Mouse (Mus musculus): ENCODE results near the gene Pxk. TPM values are rescaled to one million over a fixed set of nuclear protein-coding genes. Genes with fewer than 3 reads are reported as not detected.
"Not testable (repeated sequence)": the region's sequence is repeated elsewhere in the genome, so short reads cannot be mapped to it uniquely, and the experiment has no call there.

The Pxk gene
- total RNA-seq, 2 experiments from 2014 or later = 30.0 to 34.1 TPM

- peak; percentile 81 for ATAC-seq (replicated peaks; ENCODE audit: poor library complexity, severe bottlenecking)
Measured at GRCm38 (mm10) chr14:8099561-8100021, 1.6 kb downstream of the Pxk start.

DNA sequence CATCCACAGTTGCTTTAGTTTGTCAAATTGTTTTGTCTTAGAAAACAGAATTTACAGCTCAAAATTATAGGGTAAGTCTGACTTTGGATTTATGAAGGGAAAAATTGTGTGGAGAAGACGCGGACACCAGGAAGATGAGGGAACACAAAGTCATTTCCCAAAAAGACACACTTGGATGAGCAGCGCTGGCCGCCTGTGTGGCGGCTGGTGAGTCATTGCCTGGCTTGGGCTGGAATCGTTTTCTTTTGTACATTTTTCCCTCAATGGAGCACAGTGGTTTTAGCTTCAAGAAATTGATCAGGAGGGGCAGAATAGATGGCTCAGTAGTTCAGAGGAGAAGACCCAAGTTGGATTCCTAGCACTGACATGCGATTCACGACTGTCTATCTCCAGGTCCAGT, 3.9 kb downstream of the Pxk start:
- ATAC-seq (replicated peaks; ENCODE audit: poor library complexity, severe bottlenecking) = no peak

- no peak for ATAC-seq (replicated peaks; ENCODE audit: poor library complexity, severe bottlenecking)
Measured at GRCm38 (mm10) chr14:8102676-8103075, 4.7 kb downstream of the Pxk start.

GRCm38 (mm10) chr14:8108047-8108446, 10.0 kb downstream of the Pxk start:
- no peak for ATAC-seq (replicated peaks; ENCODE audit: poor library complexity, severe bottlenecking)

- ATAC-seq (replicated peaks; ENCODE audit: poor library complexity, severe bottlenecking) = no peak
Measured at GRCm38 (mm10) chr14:8108976-8109375, 11.0 kb downstream of the Pxk start.

DNA sequence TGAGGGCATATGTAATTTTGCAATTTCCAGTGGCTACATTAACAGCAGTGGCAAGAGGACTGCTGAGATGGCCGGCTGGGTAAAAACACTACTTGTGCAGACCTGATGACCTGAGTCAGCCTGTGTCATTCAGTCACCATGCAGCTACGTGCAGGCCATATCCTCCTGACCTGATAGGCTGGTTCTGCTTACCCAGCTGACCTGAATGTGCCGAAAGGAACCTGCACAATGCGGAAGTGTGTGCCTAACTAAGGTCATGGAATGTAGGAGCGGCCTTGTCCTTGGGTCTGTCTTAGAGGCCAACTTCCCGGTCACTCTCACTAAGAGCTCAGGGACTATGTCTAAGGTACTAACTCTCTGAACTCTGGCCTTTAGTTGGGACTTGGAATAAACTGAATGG, 13.5 kb downstream of the Pxk start:
- ATAC-seq (replicated peaks; ENCODE audit: poor library complexity, severe bottlenecking) = no peak

DNA sequence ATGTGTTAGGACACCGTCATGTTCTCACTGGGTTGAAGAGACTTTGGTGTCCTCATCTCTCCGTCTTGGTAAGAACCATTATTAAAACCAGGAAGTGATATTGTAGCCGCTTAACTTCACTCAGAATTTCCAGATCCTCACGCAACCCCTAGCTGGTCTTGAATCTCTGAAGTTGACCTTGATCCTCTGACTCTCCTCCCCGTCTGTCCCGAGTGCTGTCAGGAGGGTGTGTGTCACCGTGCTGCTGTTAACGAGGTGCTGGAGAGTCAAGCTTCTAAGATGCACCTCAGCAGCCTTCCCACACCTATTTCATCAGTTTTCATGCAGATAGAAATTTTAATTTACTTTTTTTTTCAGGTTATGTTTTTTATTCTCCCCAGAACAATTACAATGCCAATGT, 14.0 kb downstream of the Pxk start:
- no peak for ATAC-seq (replicated peaks; ENCODE audit: poor library complexity, severe bottlenecking)

- no peak for ATAC-seq (replicated peaks; ENCODE audit: poor library complexity, severe bottlenecking)
Measured at GRCm38 (mm10) chr14:8113616-8114015, 15.6 kb downstream of the Pxk start.

DNA sequence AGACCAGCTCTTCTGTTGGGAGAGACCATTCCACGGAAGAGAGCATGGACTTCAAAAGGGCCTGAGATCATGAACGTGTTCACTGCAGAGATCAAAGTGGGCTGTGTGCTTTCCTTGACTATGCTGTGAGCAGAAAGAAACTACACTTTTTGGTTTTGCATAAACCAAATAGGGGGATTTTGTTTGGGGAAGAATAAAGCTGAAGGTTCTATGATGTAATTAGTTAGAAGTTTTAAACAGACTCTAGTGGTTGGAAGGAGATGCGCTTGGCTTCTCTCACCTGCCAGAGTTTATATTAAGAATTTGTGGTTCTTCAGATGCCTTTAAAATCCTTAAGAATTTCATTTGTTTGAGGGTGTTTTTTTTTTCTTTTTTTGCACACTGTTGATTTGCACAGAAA, 16.3 kb downstream of the Pxk start:
- no peak for ATAC-seq (replicated peaks; ENCODE audit: poor library complexity, severe bottlenecking)

GRCm38 (mm10) chr14:8114756-8115155, 16.7 kb downstream of the Pxk start:
- ATAC-seq (replicated peaks; ENCODE audit: poor library complexity, severe bottlenecking) = no peak

GRCm38 (mm10) chr14:8115772-8116171, 17.8 kb downstream of the Pxk start:
- no peak for ATAC-seq (replicated peaks; ENCODE audit: poor library complexity, severe bottlenecking)

- no peak for ATAC-seq (replicated peaks; ENCODE audit: poor library complexity, severe bottlenecking)
Measured at GRCm38 (mm10) chr14:8117371-8117770, 19.4 kb downstream of the Pxk start.

DNA sequence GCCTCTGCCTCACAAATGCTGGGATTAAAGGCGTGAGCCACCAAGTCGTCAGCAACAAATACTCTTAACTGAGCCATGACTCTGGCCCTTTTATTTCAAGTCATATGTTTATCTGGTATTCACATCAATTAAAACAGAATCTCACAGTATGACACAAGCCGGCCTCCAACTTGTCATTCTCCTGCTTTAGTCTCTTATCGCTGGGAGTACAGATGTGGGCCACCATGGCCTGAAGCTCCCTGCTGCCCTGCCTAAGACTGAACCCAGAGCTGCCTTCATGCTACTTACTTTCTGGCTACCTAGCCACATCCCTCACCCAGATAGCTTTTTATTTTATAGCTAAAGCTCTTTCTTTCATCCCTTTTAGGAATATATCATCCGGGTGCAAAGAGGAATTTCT, 21.4 kb downstream of the Pxk start:
- no peak for ATAC-seq (replicated peaks; ENCODE audit: poor library complexity, severe bottlenecking)

DNA sequence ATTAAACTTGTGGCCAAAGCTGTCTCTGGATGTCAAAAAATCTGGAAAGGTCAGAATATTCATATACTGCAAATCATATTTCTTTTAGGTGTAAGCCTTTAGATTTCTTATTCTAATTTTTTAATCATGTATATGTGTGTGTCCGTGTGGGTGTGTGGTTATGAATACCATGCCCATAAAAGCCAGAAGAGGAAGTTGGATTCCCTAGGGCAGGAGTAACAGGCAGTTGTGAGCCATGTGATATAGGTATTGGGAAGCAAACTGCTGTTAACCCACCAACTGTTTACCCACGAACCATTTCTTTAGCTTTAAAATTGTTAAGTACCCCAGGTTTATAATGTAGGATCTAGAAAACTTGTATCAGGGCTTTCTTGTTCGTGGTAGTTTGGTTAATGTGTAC, 21.9 kb downstream of the Pxk start:
- peak; percentile 71 for ATAC-seq (replicated peaks; ENCODE audit: poor library complexity, severe bottlenecking)

DNA sequence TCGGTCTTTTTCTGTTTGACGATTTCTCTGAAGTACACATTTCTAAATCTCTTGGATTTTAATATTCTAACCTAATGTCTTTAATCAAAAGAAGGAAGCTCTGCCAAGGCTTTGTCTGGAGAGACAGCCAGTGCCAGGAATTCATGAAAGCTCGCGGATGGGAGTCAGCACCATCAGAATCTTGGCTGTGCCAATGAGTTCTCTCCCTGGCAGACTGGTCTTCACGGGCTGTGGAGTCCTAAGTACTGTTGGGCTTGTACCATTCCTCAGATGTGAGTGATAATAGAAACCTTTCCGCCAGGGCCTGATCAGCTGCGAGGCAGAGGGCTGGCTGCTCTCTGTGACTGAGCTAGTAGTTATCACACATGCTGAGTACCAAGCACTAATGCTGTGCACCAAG, 25.1 kb downstream of the Pxk start:
- no peak for ATAC-seq (replicated peaks; ENCODE audit: poor library complexity, severe bottlenecking)

GRCm38 (mm10) chr14:8123611-8124010, 25.6 kb downstream of the Pxk start:
- not testable (repeated sequence) for ATAC-seq (replicated peaks; ENCODE audit: poor library complexity, severe bottlenecking)

DNA sequence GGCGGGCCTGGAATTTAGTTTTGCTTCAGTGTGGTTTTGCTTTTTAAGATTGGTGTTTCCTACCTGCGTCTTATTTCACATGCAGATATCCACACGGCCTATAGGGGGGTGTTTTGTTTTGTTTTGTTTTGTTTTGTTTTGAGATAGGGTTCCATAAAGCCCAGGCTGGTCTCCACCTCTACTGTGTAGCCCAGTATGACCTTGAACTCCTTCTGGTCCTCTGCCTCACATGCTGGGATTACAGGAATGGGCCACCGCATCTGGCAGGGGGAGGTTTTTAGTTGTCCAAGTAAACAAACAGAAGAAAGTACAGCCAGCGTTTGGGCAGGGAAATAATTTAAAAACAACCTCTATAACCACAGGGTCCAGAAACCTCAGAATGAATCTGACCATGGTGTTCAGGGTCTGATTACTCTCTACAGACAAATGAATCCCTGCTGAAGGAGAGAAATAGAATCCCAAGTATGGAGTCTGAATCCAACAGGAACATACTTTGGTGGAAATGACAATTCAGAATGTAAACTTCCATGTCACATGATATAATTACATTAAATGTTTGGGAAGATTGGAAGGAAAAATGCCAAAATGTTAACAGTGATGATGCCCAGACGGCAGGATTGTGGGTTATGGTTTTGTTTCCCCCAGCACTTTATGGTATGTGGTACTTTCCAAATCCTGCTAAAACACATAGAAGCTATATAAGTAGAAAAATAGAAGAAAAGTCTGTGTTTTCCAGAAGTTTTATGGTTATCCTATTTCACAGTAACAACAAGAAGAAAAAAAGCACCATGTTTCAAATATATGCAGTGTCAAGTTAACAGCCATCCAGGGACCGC, 26.3 kb downstream of the Pxk start:
- no peak for ATAC-seq (replicated peaks; ENCODE audit: poor library complexity, severe bottlenecking)

DNA sequence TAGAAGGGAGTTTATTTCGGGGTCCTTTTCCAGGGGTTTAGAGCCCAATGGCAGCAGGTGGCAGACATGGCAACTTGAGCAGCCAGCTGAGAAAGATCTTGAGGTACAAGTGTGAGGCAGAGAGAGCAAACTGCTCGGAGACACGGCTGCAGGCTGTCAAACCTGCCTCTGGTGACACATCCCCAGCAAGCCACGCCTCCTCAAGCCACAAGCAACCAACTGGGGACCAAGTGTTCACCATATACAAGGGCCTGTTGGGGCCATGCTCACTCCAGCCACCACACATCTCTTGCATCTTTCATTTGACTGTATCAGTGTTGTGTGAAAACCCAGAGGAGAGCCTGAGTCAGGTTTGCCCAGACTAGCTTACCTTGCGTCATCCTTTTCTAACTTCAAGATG, 30.0 kb downstream of the Pxk start:
- ATAC-seq (replicated peaks; ENCODE audit: poor library complexity, severe bottlenecking) = no peak

DNA sequence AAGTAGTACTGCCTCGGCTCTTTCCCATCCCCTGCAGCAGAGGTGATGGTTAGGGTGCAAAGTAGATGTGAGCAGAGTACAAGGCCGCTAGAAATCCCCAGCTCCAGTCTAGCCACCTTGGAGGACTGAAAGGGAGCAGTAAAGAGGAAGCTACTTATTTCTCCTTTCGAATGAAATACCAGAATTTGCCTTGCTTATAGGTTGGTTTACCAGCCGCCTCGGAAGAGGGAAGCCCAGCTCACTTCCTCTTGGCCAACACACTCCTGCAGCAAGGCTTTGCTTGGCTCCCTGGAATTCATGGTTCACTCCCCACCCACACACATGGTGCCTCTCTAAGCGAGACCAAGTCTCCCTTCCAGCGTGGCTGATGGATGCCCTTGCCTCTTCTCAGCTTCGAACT, 34.8 kb downstream of the Pxk start:
- peak; percentile 94 for ATAC-seq (replicated peaks; ENCODE audit: poor library complexity, severe bottlenecking)

GRCm38 (mm10) chr14:8134234-8134633, 36.2 kb downstream of the Pxk start:
- ATAC-seq (replicated peaks; ENCODE audit: poor library complexity, severe bottlenecking) = no peak

- ATAC-seq (replicated peaks; ENCODE audit: poor library complexity, severe bottlenecking) = no peak
Measured at GRCm38 (mm10) chr14:8135130-8135529, 37.1 kb downstream of the Pxk start.
